Mouse (Mus musculus) left cerebral cortex, adult 11 months (tissue): ENCODE measurements around the gene Gucy2d.

Experiments used
- DNase-seq: peaks from one replicate; pipeline ENCODE4 v3.0.0; 2022; ENCODE audit warnings: low spot score

Gene Gucy2d

DNA sequence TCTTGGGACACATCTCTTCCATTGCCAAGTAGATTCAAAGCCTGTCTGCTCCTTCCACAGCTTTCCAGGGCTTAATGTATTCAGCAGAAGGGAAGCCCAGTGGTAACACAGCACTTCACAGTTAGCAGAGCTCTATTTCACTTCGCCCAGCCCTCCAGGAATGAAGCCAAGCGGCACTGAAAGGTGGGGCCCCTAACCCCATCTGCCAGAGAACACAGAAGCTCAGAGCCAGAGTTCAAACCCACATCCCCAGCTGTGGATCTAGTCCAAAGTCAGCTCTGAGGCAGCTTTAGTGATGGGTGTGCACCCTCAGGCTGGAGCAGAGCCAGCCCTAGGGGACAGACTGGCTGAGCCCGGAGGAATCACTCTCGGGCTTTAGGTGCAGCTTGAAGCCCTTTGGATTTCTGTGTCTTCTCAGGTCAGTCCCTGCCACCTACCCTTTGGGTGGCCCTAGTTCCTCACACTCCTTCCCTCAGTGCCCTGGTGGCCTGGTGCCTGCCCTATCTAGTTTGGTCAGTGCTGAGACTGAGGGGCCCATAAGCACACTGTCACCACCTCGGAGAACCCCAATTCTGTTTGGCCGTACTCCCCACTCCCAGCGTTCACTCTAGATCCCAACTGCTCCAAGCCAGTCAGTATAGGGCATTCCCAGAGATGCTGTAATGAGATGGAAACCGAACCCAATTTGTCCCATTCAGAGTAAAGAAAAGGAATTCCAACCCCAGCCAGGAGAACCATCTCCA, 83.0 kb downstream of the Gucy2d start:
- DNase-seq, result no peak

DNA sequence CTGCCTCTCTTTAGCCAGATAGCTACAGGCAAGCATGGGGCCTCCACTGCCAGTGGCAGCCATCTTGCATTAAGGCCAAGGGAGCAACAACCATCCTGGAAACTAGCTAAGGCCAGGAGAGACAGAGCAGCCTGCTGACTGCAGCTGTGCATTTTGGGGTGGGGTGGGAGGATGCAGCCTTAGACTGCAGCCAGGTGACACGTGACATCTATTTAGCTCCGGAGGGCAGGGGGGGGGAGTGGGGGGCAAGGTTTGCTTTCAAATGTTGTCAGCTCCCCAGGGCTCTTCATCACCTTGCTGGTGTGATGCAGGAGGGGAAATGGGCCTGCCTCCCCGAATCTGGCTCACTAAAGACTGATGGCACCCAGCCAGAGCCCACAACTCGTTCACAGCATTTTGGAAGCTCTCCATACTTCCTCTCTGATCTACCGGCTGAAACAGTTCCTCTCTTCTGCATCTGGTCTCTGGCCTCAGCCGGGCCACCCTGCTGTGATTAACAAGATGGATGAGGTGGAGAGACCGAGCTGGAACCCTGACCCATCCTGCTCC, 83.7 kb downstream of the Gucy2d start:
- DNase-seq, result no peak

- DNase-seq, result no peak
Measured at GRCm38 (mm10) chr7:98524401-98524800, 84.2 kb downstream of the Gucy2d start.

GRCm38 (mm10) chr7:98524869-98525699, 84.9 kb downstream of the Gucy2d start:
- DNase-seq, result no peak
